Mouse (Mus musculus): ENCODE data around the gene Lrig2. TPM values are rescaled to one million over a fixed set of nuclear protein-coding genes. Genes with fewer than 3 reads are reported as not detected.

Lrig2 gene
- polyA plus RNA-seq, 1 experiment from 2014 or later, result 11.2 TPM

DNA sequence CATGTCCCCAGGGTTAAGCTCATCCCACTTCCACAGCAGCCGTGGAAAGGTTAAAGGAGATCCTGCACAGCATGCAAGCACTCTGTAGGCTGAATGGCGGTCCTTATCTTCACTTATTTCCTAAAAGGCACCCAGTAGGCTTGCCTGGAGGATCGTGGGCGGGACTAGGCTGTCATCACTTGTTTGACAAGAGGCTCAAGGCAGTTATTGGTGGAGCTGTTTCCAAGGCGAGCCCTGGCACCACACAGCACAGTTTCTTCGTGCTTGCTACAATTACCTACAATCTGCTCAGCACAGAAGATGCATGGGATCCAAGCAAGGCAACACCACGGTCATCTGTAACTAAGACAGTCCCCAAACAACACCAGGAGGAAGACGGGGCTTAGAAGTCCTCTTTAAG is 137.8 kb downstream of the Lrig2 start:
- TF ChIP-seq CTCF (IDR thresholded peaks at IDR 0.05; ENCODE audit: low read depth), result no peak
- no peaks in the 10 kb centered on the region for H3K9me3 ChIP-seq (replicated peaks; ENCODE audit: low read length)
- DNase-seq (ENCODE audit: low spot score) (no peak), ATAC-seq (replicated peaks; ENCODE audit: low FRiP score, low read depth) (no peak)
- no peaks in the 10 kb centered on the region for H3K4me1 ChIP-seq (replicated peaks; ENCODE audit: insufficient read depth, low read length)
- 86% methylated on average over 8 of the region's 8 CpGs for WGBS
- H3K27ac ChIP-seq, result no peak overlapping the region
- H3K36me3 ChIP-seq (ENCODE audit: insufficient read depth, low read length), result no peaks in the 10 kb centered on the region
- H3K4me3 ChIP-seq (replicated peaks; ENCODE audit: low read depth, low read length), result no peak overlapping the region
- H3K27me3 ChIP-seq (ENCODE audit: insufficient read depth, low read length), result no peaks in the 10 kb centered on the region
- H3K4me2 ChIP-seq (ENCODE audit: low read length), result no peak overlapping the region
- H3K9ac ChIP-seq (ENCODE audit: low read depth, low read length), result no peak overlapping the region

- Histone ChIP-seq H3K4me1 (replicated peaks; ENCODE audit: insufficient read depth, low read length) (no peaks in the 10 kb centered on the region), H3K4me2 (ENCODE audit: low read length) (no peak overlapping the region), H3K9ac (ENCODE audit: low read depth, low read length) (no peak overlapping the region), H3K9me3 (replicated peaks; ENCODE audit: low read length) (no peaks in the 10 kb centered on the region), H3K4me3 (replicated peaks; ENCODE audit: low read depth, low read length) (no peak overlapping the region), H3K27ac (no peak overlapping the region), H3K27me3 (ENCODE audit: insufficient read depth, low read length) (no peaks in the 10 kb centered on the region), H3K36me3 (ENCODE audit: insufficient read depth, low read length) (no peaks in the 10 kb centered on the region)
- no peak for ATAC-seq (replicated peaks; ENCODE audit: low FRiP score, low read depth)
- 86% methylated on average over 2 of the region's 2 CpGs for WGBS
- no peak for DNase-seq (ENCODE audit: low spot score)
- TF ChIP-seq CTCF (IDR thresholded peaks at IDR 0.05; ENCODE audit: low read depth), result no peak
Measured at GRCm38 (mm10) chr3:104372374-104372773, 139.3 kb downstream of the Lrig2 start.

DNA sequence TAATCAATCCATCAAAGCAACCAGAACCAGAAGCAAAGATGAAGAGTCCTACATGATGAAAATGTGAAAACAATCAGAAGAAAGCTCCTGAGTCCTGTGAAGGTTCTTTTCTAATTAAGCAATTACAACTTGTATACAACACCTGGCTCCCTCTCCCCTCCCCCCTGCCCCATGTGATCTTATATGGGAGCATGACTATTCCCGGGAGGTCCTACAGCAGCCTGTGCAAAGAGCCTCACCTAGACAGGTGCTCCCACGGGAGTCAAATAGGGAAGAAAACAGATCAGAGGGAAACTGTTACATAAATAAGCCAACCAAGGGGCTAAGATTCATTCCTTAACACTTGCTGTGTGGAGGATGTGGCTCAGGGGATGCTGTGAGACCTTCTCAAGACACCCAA is 143.8 kb downstream of the Lrig2 start:
- no peaks in the 10 kb centered on the region for H3K9me3 ChIP-seq (replicated peaks; ENCODE audit: low read length)
- no peak overlapping the region for H3K27ac ChIP-seq
- ATAC-seq (replicated peaks; ENCODE audit: low FRiP score, low read depth) (no peak), DNase-seq (ENCODE audit: low spot score) (no peak)
- no peak overlapping the region for H3K9ac ChIP-seq (ENCODE audit: low read depth, low read length)
- no peak overlapping the region for H3K4me2 ChIP-seq (ENCODE audit: low read length)
- WGBS, result 65% methylated on average over 2 of the region's 2 CpGs
- no peak overlapping the region for H3K4me3 ChIP-seq (replicated peaks; ENCODE audit: low read depth, low read length)
- TF ChIP-seq CTCF (IDR thresholded peaks at IDR 0.05; ENCODE audit: low read depth), result no peak
- no peaks in the 10 kb centered on the region for H3K27me3 ChIP-seq (ENCODE audit: insufficient read depth, low read length)
- H3K36me3 ChIP-seq (ENCODE audit: insufficient read depth, low read length), result no peaks in the 10 kb centered on the region
- H3K4me1 ChIP-seq (replicated peaks; ENCODE audit: insufficient read depth, low read length), result no peaks in the 10 kb centered on the region

DNA sequence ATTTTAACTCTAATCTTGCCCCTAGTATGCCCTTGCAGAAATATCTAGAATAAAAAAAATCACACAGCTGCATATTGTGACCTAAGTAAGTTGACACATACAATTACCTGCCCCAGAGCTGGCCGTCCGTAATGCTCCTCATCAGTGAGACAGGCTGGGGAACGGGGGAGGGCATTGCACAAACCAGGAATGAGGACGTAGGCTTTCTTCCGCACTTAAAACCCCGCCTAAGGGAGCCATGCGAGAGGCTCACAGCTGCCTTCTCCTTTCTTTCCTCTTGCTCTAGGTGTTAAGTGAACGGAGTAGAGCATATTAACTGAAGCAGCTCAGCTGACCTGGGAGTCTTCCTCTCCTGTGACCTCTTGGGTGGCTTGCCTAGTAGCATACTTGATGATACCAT is 149.9 kb downstream of the Lrig2 start:
- Histone ChIP-seq H3K27ac (no peak overlapping the region), H3K36me3 (ENCODE audit: insufficient read depth, low read length) (no peaks in the 10 kb centered on the region), H3K9ac (ENCODE audit: low read depth, low read length) (no peak overlapping the region), H3K4me2 (ENCODE audit: low read length) (no peak overlapping the region), H3K9me3 (replicated peaks; ENCODE audit: low read length) (no peaks in the 10 kb centered on the region), H3K4me1 (replicated peaks; ENCODE audit: insufficient read depth, low read length) (0 out of 2 replicates have a peak, but pooled peaks cover 4% of the 10 kb centered on the region), H3K4me3 (replicated peaks; ENCODE audit: low read depth, low read length) (no peak overlapping the region), H3K27me3 (ENCODE audit: insufficient read depth, low read length) (no peaks in the 10 kb centered on the region)
- no peak for TF ChIP-seq CTCF (IDR thresholded peaks at IDR 0.05; ENCODE audit: low read depth)
- WGBS, result 56% methylated on average over 8 of the region's 8 CpGs
- ATAC-seq (replicated peaks; ENCODE audit: low FRiP score, low read depth) (no peak), DNase-seq (ENCODE audit: low spot score) (no peak)

- no peaks in the 10 kb centered on the region for H3K9me3 ChIP-seq (replicated peaks; ENCODE audit: low read length)
- peak; percentile 45; the same call in 1 of the 2 replicates for ATAC-seq (replicated peaks; ENCODE audit: low FRiP score, low read depth)
Measured at GRCm38 (mm10) chr3:104360325-104360724, 151.4 kb downstream of the Lrig2 start.

DNA sequence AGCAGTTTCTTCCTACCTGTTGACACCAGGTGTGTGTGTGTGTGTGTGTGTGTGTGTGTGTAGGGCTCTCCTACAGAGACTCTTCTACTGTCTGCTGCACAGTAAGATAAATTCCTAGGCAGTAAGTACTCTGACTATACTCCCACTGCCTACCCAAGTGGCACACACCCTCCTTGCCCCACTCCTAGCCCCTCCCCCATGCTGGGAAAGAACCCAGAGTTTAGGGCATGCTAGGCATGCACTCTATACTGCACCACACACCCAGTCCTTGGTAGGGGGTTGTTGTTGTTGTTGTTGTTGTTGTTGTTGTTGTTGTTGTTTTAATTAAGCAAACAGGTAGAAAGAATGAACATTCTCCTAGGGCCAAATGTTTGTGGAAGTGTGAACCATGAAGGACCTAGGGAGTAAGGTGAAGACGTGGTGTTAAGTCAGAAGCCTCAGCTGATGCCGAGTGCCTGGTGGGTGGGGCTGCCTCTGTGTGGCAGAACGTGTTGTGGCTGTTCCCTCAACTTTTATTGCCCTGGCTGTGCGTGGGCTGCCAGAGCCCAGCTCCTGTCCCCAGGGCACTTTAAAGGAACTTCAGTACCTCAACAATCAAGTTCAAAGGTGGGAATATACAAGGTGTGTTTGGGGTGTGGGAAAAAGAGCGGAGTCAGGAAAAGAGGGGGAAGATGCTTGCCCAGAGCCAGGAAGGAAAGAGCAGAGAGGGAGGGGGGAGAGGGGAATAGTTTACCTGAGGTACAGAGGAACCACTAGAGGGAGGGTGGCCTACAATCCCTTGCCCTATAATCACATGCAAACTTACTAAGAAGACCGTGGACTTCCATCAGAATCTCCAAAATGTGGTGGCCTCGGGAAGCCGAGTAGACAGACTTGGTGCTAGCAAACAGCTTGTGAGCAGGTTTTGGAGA is 152.2 kb downstream of the Lrig2 start:
- WGBS, result 42% methylated on average over 8 of the region's 8 CpGs
- H3K9ac ChIP-seq (ENCODE audit: low read depth, low read length), result no peak overlapping the region
- peak; percentile 48 for TF ChIP-seq CTCF (IDR thresholded peaks at IDR 0.05; ENCODE audit: low read depth)
- H3K9me3 ChIP-seq (replicated peaks; ENCODE audit: low read length), result no peaks in the 10 kb centered on the region
- H3K4me3 ChIP-seq (replicated peaks; ENCODE audit: low read depth, low read length), result no peak overlapping the region
- H3K4me1 ChIP-seq (replicated peaks; ENCODE audit: insufficient read depth, low read length), result 0 out of 2 replicates have a peak, but pooled peaks cover 4% of the 10 kb centered on the region
- 0 out of 2 replicates have a peak overlapping the region, but pooled peaks have one; percentile 31 for H3K27ac ChIP-seq
- ATAC-seq (replicated peaks; ENCODE audit: low FRiP score, low read depth) (peak; percentile 61; the same call in 1 of the 2 replicates), DNase-seq (ENCODE audit: low spot score) (peak; percentile 19)
- no peaks in the 10 kb centered on the region for H3K36me3 ChIP-seq (ENCODE audit: insufficient read depth, low read length)
- H3K4me2 ChIP-seq (ENCODE audit: low read length), result no peak overlapping the region
- no peaks in the 10 kb centered on the region for H3K27me3 ChIP-seq (ENCODE audit: insufficient read depth, low read length)

More at GRCm38 (mm10) chr3:104360325-104360724, 151.4 kb downstream of the Lrig2 start:
- Histone ChIP-seq H3K4me1 (replicated peaks; ENCODE audit: insufficient read depth, low read length) (0 out of 2 replicates have a peak, but pooled peaks cover 4% of the 10 kb centered on the region), H3K9ac (ENCODE audit: low read depth, low read length) (no peak overlapping the region), H3K4me2 (ENCODE audit: low read length) (no peak overlapping the region), H3K4me3 (replicated peaks; ENCODE audit: low read depth, low read length) (no peak overlapping the region), H3K27ac (no peak overlapping the region), H3K27me3 (ENCODE audit: insufficient read depth, low read length) (no peaks in the 10 kb centered on the region), H3K36me3 (ENCODE audit: insufficient read depth, low read length) (no peaks in the 10 kb centered on the region)
- no peak for TF ChIP-seq CTCF (IDR thresholded peaks at IDR 0.05; ENCODE audit: low read depth)
- DNase-seq (ENCODE audit: low spot score), result no peak
- WGBS, result 50% methylated on average over 5 of the region's 5 CpGs
